Mouse (Mus musculus) heart, embryonic 11.5 days (tissue): ENCODE results near the gene Mc1r. TPM values are rescaled to one million over a fixed set of nuclear protein-coding genes. Genes with fewer than 3 reads are reported as not detected.
"Not testable (repeated sequence)": the region's sequence is repeated elsewhere in the genome, so short reads cannot be mapped to it uniquely, and the experiment has no call there.

Experiments used
- ATAC-seq: fragments of 200-750 bp; cut with Nextera tagmentation; replicated peaks from 2 replicates; pipeline ENCODE4 v1.8.0; 2017; ENCODE audit warnings: moderate library complexity; ENCODE audit not compliant: insufficient number of reproducible peaks, low FRiP score, low TSS enrichment
- H3K27ac ChIP-seq: fragments of 300-500 bp; sonication (generic); 2 replicates; pipeline ENCODE4 v1.5.1; 2014; ENCODE audit warnings: mild to moderate bottlenecking, low read depth, low read length
- H3K27me3 ChIP-seq: fragments of 300-500 bp; sonication (generic); 2 replicates; pipeline ENCODE4 v1.6.1; 2014; ENCODE audit warnings: mild to moderate bottlenecking, low read length, mixed read lengths; ENCODE audit not compliant: control insufficient read depth, insufficient read depth
- H3K36me3 ChIP-seq: fragments of 300-500 bp; sonication (generic); 2 replicates; pipeline ENCODE4 v1.6.1; 2014; ENCODE audit warnings: mild to moderate bottlenecking, low read length, moderate library complexity, mixed read lengths; ENCODE audit not compliant: control insufficient read depth, insufficient read depth
- H3K4me1 ChIP-seq: fragments of 300-500 bp; sonication (generic); 2 replicates; pipeline ENCODE4 v1.6.1; 2014; ENCODE audit warnings: low read length; ENCODE audit not compliant: control insufficient read depth, insufficient read depth
- H3K4me2 ChIP-seq: fragments of 300-500 bp; sonication (generic); 2 replicates; pipeline ENCODE4 v1.6.1; 2014; ENCODE audit warnings: mild to moderate bottlenecking, moderate library complexity
- H3K4me3 ChIP-seq: fragments of 300-500 bp; sonication (generic); 2 replicates; pipeline ENCODE4 v1.5.1; 2014; ENCODE audit warnings: low read depth, low read length
- H3K9ac ChIP-seq: fragments of 300-500 bp; sonication (generic); 2 replicates; pipeline ENCODE4 v1.6.1; 2014; ENCODE audit warnings: mild to moderate bottlenecking, low read depth, low read length, moderate library complexity
- H3K9me3 ChIP-seq: fragments of 300-500 bp; sonication (generic); replicated peaks from 2 replicates; pipeline ENCODE4 v1.6.1; 2016; ENCODE audit warnings: low read length; ENCODE audit not compliant: control insufficient read depth
- WGBS: fragments of 180-500 bp; shearing (Covaris S2); extraction: QIAGEN DNeasy Blood & Tissue Kit; methylation state at CpG from one replicate; pipeline ENCODE4 v1.1.7; 2014; ENCODE audit not compliant: insufficient replicate concordance; 5-methylcytosine and 5-hydroxymethylcytosine counted together
- polyA plus RNA-seq: library from polyadenylated mRNA; unstranded; fragments of >200 nt; fragmentation: Nextera tagmentation; extraction: Ambion mirVana; gene quantifications from 2 replicates; pipeline ENCODE4 v1.2.1, GENCODE M21; 2014

Mc1r gene
- polyA plus RNA-seq, 1 experiment from 2014 or later = not detected

- Histone ChIP-seq H3K9ac (peak overlapping the region; percentile 3; the same call in 1 of the 2 replicates), H3K4me2 (peak overlapping the region; percentile 61; the same call in 1 of the 2 replicates)
- 10% methylated on average over 3 of the region's 3 CpGs for WGBS
Observed at GRCm38 (mm10) chr8:123422781-123423159, 15.9 kb downstream of the Mc1r start.

GRCm38 (mm10) chr8:123423441-123423840 lies 16.5 kb downstream of the Mc1r start, which contains the start of gene Def8:
TSS of gene Def8 (plus strand) at chr8:123423527.
- H3K27me3 ChIP-seq = no peaks in the 10 kb centered on the region
- WGBS = 74% methylated on average over 7 of the region's 7 CpGs
- no peak for ATAC-seq
- peaks cover 16% of the 10 kb centered on the region for H3K9me3 ChIP-seq
- H3K9ac ChIP-seq = peak within 1 kb of the TSS; percentile 3; the same call in 1 of the 2 replicates
- peak within 1 kb of the TSS; percentile 61 for H3K4me2 ChIP-seq
- H3K36me3 ChIP-seq = no peaks in the 10 kb centered on the region
- H3K27ac ChIP-seq = no peak within 1 kb of the TSS
- H3K4me1 ChIP-seq = no peaks in the 10 kb centered on the region
- H3K4me3 ChIP-seq = peak within 1 kb of the TSS; percentile 33

More at GRCm38 (mm10) chr8:123422781-123423159, 15.9 kb downstream of the Mc1r start:
- H3K27me3 ChIP-seq = no peaks in the 10 kb centered on the region
- no peaks in the 10 kb centered on the region for H3K36me3 ChIP-seq
- H3K4me1 ChIP-seq = no peaks in the 10 kb centered on the region
- H3K4me3 ChIP-seq = no peak overlapping the region
- peaks cover 10% of the 10 kb centered on the region for H3K9me3 ChIP-seq
- ATAC-seq = no peak
- no peak overlapping the region for H3K27ac ChIP-seq

DNA sequence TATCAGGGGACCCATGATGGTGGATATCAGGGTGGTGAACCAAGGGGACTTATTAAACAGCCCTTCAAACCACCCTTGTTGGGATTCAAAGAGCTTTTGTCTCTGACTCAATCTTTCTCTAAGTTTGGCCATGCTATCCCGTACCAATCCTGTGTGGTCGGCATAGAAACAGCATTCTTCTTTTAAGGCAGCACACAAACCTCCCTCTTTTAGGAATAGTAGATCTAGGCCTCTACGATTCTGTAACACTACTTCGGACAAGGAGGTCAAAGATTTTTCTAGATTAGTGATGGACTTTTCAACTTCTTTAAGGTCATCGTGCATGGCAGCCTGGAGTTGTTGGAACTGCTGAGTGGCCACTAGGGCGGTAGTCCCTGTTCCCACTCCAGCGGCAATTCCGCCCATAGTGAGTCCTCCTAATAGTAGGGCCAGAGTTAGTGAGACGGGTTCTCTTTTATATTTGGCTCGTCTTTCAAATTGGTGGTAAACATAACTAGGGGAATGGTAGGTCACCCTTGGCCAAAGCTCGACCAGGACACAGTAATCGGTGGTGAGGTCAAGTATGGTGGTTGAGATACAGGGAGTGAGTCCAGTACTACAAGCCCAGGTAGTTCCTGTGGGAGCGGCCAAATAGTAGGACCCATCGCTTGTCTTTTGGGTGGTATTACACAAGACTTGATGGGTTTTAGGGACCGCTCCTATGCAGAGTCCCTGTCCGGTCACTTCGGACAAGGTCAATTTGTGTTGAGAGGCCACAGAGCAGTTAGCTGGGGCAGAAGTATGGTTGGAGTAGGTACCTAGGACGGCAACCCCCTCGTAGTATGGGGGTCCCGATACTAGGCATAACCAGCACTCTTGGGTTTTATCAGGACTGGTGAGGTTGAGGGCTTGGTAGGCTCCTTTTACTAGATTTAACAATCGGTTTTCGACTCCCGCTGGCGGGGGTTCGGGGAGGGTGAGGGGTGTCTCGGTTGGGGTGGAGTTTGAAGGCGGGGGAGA lies 19.9 kb downstream of the Mc1r start:
- no peak overlapping the region for H3K27ac ChIP-seq
- ATAC-seq = no peak
- H3K9me3 ChIP-seq = peaks cover 26% of the 10 kb centered on the region
- H3K4me1 ChIP-seq = no peaks in the 10 kb centered on the region
- H3K36me3 ChIP-seq = no peaks in the 10 kb centered on the region
- WGBS = 92% methylated on average over 27 of the region's 27 CpGs
- no peak overlapping the region for H3K4me2 ChIP-seq
- H3K9ac ChIP-seq = no peak overlapping the region
- no peak overlapping the region for H3K4me3 ChIP-seq
- H3K27me3 ChIP-seq = no peaks in the 10 kb centered on the region

GRCm38 (mm10) chr8:123427639-123428275 lies 20.9 kb downstream of the Mc1r start:
- WGBS = 94% methylated on average over 24 of the region's 24 CpGs

GRCm38 (mm10) chr8:123428343-123428893 lies 21.5 kb downstream of the Mc1r start:
- no peak for ATAC-seq
- H3K4me2 ChIP-seq = no peak overlapping the region
- H3K36me3 ChIP-seq = no peaks in the 10 kb centered on the region
- no peaks in the 10 kb centered on the region for H3K27me3 ChIP-seq
- peaks cover 31% of the 10 kb centered on the region for H3K9me3 ChIP-seq
- no peaks in the 10 kb centered on the region for H3K4me1 ChIP-seq
- H3K9ac ChIP-seq = no peak overlapping the region
- WGBS = 96% methylated on average over 29 of the region's 29 CpGs
- H3K4me3 ChIP-seq = no peak overlapping the region
- no peak overlapping the region for H3K27ac ChIP-seq

More at GRCm38 (mm10) chr8:123427639-123428275, 20.9 kb downstream of the Mc1r start:
- H3K36me3 ChIP-seq = no peaks in the 10 kb centered on the region
- H3K27me3 ChIP-seq = no peaks in the 10 kb centered on the region
- H3K27ac ChIP-seq = no peak overlapping the region
- no peak overlapping the region for H3K4me2 ChIP-seq
- no peak overlapping the region for H3K9ac ChIP-seq
- no peak overlapping the region for H3K4me3 ChIP-seq
- H3K4me1 ChIP-seq = no peaks in the 10 kb centered on the region
- ATAC-seq = no peak
- H3K9me3 ChIP-seq = peaks cover 31% of the 10 kb centered on the region

DNA sequence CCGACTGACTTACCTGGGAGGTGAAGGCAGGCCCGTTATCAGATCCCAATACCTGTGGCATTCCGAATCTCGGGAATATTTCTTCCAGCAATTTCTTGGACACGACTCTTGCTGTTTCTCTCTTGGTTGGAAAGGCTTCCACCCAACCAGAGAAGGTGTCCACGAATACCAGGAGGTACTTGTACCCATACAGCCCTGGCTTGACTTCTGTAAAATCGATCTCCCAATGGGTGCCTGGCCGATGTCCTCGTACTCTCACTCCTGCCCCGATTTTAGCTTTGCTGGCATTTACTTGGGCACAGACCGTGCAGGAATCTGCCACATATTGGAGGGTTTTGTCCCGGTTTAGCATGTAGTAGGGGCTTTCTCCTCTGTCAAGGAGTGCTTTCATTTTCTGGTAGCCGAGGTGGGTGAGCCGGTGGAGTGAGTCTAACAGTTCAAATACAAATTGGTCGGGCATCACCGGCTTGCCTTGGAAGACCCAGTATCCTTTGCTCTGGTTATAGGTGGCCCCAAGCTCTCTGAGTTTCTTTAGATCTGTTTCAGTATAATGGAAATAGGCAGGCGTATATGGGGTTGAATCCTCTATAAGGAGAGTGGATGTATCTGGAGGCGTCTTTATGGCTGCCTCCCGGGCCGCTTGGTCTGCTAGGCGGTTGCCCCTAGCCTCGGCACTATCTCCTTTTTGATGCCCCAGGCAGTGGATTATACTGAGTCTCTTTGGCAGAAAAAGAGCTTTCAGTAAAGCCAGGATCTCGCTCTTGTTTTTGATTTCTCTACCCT lies 22.2 kb downstream of the Mc1r start:
- Histone ChIP-seq H3K9me3 (peaks cover 31% of the 10 kb centered on the region), H3K27ac (no peak overlapping the region), H3K36me3 (no peaks in the 10 kb centered on the region), H3K27me3 (no peaks in the 10 kb centered on the region), H3K4me2 (no peak overlapping the region), H3K4me1 (no peaks in the 10 kb centered on the region), H3K4me3 (no peak overlapping the region), H3K9ac (no peak overlapping the region)
- no peak for ATAC-seq
- WGBS = 90% methylated on average over 23 of the region's 23 CpGs

- H3K9ac ChIP-seq, H3K4me3 ChIP-seq, H3K4me2 ChIP-seq, H3K36me3 ChIP-seq, H3K27ac ChIP-seq, H3K4me1 ChIP-seq, H3K27me3 ChIP-seq, ATAC-seq: not testable (repeated sequence)
- peaks cover 31% of the 10 kb centered on the region for H3K9me3 ChIP-seq
- WGBS = 92% methylated on average over 14 of the region's 15 CpGs
Observed at GRCm38 (mm10) chr8:123429722-123430013, 22.8 kb downstream of the Mc1r start.

- H3K9ac ChIP-seq, H3K27me3 ChIP-seq, H3K4me2 ChIP-seq, H3K4me1 ChIP-seq, ATAC-seq, H3K27ac ChIP-seq, H3K4me3 ChIP-seq, H3K36me3 ChIP-seq: not testable (repeated sequence)
- WGBS = 82% methylated on average over 8 of the region's 8 CpGs
- peaks cover 31% of the 10 kb centered on the region for H3K9me3 ChIP-seq
Observed at GRCm38 (mm10) chr8:123430936-123431335, 24.0 kb downstream of the Mc1r start.
